Mouse (Mus musculus): ENCODE data around the gene Upk2.
A peak's percentile ranks its signal among the peaks of the same experiment; 100 is the strongest.
"Not testable (repeated sequence)": the region's sequence is repeated elsewhere in the genome, so short reads cannot be mapped to it uniquely, and the experiment has no call there.

Upk2 gene

DNA sequence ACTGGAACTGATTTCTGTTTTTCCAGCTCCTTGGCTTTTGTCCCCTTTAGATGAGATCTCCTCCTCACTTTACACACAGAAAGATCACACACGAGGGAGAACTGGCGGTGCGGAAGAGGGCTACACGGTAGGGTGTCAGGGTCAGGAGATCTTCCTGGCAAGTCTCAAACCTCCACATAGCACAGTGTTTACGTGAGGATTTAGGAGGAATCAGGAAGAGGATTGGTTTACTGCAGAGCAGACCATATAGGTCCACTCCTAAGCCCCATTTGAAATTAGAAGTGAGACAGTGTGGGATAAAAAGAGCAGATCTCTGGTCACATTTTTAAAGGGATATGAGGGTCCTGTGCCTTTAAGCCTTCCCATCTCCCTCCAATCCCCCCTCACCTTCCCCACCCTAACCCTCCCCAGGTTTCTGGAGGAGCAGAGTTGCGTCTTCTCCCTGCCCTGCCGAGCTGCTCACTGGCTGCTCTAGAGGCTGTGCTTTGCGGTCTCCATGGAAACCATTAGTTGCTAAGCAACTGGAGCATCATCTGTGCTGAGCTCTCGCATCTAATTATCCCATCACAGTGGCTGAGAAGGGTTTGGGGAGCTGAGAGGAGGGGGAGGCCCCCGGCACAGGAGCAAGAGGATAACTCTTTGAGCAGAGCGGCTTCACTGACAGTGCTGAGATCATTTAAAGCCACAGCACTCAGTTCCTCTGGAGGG, 2.4 kb upstream of the Upk2 start:
- peak; percentile 85 for DNase-seq

DNA sequence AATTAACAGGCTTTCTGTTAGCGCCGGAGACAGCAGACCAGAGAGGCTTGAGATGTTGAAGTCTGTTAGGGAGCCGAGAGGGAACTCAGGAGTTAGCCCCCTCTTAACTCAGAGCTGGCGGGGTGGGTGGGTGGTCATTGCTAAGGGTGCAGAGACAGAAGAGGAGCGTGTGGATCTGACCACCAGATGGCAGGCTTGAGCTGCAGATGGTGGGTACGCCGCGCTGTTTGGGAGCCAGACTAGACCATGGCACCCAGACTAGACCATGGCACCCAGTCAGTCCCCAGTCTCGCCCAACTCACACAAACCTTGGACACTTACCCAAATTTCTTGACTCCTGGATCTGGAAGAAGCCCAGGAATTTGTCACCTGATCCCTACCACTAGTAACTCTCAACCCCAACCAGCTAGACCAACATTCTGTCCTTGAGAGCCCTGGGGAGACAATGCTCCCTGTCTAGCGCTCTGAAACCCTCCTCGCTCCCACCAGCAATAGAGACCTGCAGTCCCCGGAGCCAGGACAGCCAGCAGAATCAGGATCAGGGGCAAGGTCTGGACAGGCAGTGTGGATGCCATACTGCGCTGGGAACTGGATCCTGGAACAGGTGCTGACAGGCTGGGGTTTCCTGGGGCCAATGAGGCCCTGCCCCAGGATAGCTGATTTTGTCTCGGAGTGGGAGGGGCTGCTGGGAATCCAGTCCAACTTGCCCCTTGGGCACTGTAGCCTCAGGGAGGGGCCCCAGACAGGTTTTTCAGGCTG, 465 bp downstream of the Upk2 start:
- peak; percentile 80 for DNase-seq

DNA sequence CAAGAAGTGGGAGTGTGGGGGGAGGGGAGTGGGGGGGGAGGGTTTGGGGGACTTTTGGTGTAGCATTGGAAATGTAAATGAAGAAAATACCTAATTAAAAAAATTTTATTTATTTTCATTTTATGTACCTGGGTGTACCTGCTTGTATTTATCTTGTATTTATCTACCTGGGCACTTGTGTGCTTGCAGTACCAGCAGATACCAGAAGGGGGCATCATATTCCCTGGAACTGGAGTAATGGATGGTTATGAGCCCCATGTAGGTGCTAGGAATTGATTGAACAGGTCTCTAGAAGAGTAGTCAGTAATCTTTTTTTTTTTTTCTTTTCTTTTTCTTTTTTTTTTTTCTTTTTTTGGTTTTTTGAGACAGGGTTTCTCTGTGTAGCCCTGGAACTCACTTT, 4.4 kb downstream of the Upk2 start:
- no peak for DNase-seq

DNA sequence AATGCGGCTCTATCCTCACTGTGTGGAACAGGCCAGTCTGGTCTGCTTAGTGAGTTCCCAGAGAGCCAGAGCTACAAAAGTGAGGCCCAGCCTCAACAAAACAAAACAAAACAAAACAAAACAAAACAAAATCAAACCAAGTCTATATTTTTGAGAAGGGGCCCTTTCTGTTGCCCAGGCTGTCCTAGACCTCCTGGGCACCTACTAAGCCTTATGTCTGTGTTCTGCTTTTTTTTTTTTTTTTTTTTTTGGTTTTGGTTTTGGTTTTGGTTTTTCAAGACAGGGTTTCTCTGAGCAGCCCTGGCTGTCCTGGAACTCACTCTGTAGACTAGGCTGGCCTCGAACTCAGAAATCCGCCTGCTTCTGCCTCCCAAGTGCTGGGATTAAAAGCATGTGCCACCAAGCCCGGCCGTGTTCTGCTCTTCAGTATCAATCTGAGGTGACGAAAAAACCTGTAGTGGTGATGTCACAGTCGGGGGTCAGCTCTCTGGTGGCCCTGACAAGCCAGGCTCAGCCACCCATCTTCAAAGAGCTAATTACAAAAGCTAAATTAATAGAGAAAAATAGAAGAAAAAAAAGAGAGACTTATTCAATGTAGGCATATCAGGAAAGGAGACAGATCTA, 10.3 kb downstream of the Upk2 start:
- DNase-seq: not testable (repeated sequence)

DNA sequence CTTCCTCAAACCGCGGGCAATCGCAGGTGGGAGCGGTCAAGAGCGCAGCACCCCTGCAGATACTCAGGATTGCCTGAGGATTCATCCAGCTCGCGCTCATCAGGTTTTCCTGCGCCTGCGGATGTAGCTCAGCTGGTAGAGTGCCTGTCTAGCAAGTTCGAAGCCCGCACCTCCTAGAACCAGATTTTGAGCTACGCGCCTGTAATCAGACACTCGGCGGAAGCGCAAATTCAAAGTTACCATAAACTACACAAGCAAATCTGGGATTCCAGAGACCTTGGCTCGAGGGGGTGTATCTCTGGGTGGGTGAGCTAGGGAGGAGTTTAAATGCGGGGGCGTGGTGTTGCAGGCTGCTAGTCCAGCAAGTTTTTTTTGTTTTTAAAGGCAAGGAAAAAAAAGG, 13.8 kb downstream of the Upk2 start, which contains the start of gene Foxr1:
Foxr1 (minus strand) TSS at position 176 of the 400 bp plus-strand sequence.
- no peak for DNase-seq

DNA sequence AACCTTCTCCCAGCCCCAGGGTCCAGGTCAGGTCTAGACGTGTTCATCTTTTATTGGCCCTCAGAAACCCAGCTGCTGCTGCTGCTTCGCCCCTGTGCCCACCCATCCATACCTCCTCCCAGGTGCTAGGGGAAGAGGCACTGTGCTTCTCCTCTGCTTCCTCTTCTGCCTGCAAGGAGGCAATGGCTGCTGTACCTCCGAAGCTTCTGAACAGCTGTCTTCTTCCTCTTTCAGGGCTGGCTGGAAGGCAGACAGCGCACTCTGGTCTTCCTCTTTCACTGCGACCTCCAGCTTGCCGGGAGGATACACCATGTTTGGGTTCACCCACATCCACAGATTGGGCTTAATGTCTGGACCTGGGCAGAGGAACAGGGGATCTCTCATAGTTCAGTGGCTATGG, 19.0 kb downstream of the Upk2 start:
- no peak for DNase-seq

DNA sequence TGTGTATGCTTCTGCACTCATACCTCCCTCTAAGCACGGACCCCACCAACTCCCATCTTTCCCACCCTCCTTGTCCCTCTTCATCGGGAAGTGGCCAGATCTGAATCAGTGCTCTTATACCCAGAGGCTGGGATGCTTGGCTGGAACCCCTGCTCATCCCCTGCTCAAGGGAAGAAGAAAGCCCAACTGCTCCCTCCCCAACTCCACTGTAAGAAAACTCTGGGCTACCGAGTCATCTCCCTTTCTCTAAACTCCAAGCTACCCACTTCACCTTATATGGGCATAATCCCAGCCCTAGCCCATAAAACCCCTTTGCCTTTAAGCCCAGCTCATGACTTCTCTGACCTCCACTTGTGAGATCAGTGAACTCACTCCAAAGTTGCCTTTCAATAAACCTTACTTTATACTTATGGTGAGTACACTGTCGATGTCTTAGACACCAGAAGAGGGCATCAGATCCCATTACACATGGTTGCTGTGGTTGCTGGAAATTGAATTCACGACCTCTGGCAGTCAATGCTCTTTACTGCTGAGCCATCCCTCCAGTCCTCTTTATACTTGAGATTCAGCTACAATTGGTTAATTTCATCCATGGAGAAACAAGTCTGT, 22.1 kb downstream of the Upk2 start:
- no peak for DNase-seq

DNA sequence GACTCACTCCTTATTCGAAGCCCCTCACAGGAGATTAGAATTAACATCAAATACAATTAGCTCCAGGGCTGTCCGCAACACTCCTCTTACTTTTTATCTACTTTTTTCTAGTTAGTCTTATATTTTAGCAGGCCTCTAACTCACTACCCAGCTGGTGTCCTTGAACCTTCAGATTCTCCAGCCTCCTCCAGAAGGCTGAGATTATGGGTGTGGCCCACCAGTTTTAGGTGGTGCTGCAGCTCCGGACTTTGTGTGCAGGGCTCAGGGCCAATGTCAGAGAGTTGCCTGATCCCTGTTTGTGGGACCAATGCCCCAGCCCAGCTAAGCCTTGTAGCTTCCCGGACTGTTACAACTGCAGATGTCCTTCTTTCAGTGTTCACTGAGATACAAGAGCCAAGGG, 31.2 kb downstream of the Upk2 start:
- no peak for DNase-seq

DNA sequence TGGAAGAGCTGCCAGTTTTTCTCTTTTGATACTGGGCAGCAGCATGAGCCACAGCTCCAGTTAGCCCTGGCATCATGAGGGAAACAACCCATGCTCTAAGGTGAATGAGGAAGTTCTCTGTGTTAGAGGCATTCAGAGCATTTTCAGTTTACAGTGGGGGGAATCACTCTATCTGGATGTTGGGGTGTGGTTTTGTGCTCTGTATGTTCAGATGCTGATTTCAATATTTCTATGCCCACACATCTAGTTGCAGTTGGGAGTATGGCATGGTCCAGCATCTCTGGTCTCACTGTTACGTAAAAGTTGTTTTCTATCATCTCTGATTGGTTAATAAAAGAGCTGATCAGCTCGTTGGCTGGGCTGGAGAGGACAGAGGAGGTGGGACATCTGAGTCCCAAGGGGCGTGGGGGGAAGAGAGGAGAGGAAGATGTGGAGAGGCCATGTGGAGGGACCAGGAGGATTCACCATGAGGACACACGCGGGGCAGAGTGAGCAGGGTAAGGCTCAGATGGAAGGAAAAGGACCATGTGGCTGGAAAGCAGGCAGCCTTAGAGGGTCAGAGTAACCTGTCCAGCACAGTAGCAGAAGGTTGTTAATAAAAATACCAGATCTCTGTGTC, 34.4 kb downstream of the Upk2 start:
- DNase-seq: no peak

DNA sequence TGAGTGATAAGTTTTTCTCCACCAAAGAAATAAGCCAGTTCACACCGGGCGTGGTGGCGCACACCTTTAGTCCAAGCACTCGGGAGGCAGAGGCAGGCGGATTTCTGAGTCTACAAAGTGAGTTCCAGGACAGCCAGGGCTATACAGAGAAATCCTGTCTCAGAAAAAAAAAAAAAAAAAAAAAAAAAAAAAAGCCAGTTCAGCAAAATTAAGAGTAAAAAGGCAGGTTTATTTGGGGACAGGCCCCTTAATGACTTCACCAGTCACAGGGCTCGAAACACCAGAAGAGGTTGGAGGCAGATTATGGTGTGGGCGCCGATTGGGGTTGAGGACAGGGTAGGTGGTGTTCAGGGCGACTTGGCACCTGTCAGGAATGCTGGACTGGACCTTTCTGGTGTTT, 35.0 kb downstream of the Upk2 start:
- not testable (repeated sequence) for DNase-seq

DNA sequence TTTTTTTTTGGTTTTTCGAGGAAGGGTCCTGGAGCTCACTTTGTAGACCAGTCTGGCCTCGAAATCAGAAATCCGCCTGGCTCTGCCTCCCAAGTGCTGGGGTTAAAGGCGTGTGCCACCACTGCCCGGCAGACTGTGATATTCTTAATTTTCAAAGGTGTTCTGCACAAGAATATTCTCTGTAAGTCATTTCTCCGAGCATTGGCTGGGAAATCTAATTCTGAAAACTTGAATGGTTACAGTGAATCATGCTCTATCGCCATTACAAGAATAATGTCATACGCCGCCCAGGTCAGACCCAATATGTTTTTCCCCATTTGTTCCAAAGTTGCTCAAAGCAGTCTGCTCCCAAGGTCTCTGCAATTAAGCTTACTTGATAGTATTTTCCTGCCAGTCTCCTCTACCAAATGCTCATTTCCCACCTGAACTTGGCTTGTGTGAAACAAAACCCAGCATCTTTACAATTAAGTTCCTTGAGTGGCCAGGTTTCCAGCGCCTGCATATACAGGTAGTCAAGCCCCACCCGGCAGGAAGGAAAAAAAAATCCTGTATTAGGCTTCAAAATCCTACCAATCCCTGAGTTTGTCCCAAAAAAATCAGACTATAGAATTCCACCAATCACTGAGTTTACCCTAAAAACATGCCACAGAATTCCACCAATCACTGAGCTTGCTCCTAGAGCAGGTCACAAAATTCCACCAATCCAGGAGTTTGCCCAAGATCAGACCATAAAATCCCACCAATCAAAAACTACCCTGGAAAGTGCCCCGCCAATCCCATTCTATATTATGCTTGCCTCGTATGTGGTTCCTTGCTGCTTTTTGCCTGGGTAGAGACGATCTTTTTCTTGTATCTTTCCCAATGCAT, 36.0 kb downstream of the Upk2 start, which contains the start of gene Ccdc84:
Ccdc84 (minus strand) TSS at position 51 of the 867 bp plus-strand sequence.
- DNase-seq: no peak

DNA sequence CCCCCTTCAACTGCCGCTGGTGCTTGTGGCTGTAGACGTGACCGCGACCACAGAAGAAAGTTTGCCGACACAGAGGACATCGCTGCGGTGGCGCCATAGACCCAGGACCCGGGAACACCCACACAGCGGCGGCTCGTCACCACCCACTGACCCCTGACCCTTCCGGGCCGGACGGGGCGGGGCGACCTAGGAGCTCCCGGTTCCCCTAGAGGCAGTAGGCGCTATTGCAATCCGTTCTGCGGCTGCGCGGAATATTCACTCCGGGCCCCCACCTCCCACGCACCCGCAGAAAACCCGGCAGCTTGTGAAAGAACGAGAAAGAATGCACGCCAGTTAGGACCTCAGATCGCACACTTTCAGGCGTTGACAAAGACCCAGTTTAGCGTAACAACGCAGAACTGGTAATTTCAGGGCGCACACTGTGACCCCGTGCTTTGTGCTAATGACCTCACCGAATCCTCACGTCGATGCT, 36.8 kb downstream of the Upk2 start:
- peak; percentile 96 for DNase-seq

DNA sequence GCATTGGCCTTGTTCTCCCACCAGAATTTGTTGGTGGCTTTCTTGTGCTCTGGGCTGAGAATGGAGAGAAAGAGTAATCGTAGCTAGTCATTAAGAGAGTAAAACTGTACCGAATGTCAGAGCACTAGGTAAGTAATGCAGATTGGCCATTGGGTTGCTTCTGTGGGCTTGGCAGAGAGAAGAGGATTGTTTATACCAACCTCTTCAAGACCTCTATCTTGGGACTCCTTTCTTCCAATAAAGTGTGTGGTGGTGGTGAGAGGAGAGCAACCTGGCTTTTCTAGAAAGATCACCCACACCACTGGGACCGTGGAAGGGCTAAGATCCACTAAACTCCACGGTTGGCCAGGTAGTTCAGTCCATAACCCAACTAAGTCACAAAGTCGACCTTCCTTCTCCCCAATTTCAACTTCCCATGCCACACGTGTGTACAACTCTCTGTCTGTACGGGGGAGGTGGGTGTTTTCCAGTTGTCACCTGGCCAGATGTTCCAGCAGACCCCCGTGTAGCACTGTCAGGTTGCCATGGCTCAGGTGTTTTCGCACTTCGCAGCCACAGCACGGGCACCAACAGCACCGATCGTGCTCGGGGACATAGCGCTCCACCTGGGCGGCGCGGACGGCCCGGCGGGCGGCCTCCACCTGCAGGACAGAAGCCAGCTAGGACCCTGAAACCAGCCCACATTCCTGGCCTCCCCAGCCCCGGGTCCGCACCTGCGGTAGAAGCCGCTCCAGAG, 37.5 kb downstream of the Upk2 start:
- DNase-seq: no peak

DNA sequence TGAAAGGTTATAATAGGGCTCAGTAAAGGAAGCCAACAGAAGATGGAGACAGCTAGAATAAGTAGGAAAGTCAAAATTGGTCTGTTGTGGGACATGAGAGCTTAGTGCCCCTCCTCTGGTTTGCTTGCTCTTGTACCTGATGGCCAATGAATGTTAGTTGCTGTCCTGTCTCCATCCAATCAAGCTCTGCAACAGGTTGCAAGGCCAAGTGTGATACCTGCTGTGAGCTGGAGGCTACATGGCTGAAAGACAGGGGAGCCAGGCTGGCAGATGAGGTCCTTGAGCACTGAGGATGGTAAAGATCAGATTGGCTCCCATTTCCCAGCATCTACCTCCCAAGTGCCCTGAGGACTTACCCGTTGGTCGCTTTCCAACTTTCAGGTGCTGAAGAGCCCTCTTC, 42.0 kb downstream of the Upk2 start:
- DNase-seq: no peak

DNA sequence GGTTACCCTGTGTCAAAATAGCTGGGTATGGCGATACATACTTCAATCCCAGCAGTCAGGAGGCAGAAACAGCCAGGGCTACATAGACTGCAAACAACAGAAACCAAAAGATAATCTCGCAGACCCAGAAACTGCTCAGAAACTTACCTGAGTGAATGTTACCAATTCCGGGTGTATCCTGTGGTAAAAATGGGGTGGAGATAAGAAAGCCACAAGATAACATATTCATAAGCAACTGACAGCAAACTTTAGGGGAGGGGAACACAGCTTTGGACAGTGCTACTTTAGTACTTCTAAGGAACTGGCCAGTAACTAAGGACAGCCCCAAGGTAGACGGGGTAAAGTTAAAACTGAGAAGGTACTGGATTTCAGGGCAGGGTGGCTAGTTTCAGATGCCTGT, 42.5 kb downstream of the Upk2 start:
- DNase-seq: no peak

DNA sequence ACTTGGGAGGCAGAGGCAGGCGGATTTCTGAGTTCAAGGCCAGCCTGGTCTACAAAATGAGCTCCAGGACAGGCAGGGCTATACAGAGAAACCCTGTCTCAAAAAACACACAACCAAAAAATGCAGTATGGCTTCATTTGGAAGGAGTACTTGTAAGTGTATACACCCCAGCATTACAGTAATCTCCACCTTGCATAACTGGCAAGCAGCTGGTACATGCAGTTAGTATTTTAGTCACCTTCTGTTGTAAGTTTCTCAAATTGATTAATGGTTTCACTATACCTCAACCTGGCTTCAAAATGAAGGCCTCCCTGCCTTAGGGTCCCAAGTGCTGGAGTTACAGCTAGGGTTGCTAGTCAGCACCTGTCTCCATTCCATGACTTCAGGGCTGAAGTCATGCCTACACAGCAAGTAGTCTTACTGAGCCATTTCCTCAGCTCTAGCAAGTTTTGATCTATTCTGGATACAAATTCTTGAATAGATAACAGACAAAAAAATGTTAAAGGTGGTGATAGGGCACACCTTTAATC, 43.1 kb downstream of the Upk2 start:
- DNase-seq: no peak

DNA sequence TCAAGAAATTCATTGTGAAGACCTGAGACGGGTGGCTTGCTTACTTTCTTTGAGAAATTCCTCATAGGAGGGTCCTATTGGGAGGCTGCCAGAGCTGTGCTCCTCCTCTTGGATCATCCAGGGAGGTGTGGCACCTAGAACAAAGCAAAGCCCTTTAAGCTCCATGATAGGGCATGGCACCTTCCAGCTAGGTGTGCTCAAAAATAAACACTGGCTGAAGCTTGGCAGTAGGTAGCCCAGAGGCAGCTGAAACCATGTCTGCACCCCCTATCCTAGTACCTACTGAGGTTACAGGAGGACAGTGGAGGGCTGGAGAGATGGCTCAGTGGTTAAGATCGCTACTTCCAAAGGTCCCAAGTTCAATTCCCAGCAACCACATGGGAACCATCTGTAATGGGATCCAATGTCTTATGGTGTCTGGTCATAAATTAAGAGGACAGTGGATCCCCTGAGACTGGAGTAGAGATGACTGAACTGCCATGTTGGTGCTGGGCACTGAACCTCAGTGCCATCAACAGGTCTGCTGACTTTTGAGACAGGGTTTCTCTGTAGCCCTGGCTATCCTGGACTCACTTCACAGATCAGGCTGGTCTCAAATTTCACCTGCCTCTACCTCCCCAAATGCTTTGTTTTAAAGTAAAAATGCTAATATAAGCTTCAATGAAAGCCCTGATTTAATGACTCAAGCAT, 44.0 kb downstream of the Upk2 start:
- no peak for DNase-seq

DNA sequence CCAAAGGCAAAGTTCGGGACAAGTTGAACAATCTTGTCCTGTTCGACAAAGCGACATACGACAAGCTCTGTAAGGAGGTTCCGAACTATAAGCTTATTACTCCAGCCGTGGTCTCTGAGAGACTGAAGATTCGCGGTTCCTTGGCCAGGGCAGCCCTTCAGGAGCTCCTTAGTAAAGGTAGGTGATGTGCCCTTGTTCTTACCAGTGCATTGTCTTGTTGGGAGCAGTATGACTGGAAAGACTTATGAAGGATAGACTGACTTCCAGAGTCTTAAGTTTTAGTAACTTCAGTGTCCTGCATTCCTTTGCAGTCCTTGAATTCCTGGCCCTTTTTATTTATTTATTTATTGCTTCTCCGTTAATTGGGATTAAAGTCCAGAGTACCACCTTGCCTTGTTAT, 46.1 kb downstream of the Upk2 start:
- DNase-seq: not testable (repeated sequence)

DNA sequence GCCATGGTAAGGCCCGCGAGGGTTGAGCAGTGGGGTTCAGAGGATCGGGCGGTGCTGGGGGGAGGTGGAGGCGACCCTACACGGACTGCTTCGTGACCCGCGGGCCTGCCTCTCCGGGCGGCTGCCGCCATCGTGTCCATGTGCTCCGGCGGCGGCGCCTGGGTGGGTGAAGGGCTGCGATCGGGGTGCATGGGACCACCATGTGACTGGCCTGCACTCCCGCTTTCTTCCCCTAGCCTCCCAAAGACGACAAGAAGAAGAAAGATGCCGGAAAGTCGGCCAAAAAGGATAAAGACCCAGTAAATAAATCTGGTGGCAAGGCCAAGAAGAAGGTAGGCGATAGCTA, 47.1 kb downstream of the Upk2 start:
- DNase-seq: no peak
